Mouse (Mus musculus) bone marrow, adult 2 months (tissue): Measurements from ENCODE around the gene Kdsr. TPM values are rescaled to one million over a fixed set of nuclear protein-coding genes. Genes with fewer than 3 reads are reported as not detected.
A peak's percentile ranks its signal among the peaks of the same experiment; 100 is the strongest.

Source experiments
- H3K27ac ChIP-seq: fragments of 200-500 bp; 2 replicates; pipeline ENCODE4 v1.5.1; 2012; ENCODE audit warnings: low read depth, mild to moderate bottlenecking, control low read depth, inconsistent platforms, low read length; ENCODE audit not compliant: control insufficient read depth, poor library complexity, insufficient read depth
- H3K4me1 ChIP-seq: fragments of 200-500 bp; 2 replicates; pipeline ENCODE4 v1.6.1; 2011; ENCODE audit warnings: low read length; ENCODE audit not compliant: control insufficient read depth, insufficient read depth
- H3K4me3 ChIP-seq: fragments of 200-500 bp; replicated peaks from 2 replicates; pipeline ENCODE3; 2011; ENCODE audit warnings: mild to moderate bottlenecking, low read depth, low read length, control low read depth; ENCODE audit not compliant: control insufficient read depth
- CTCF ChIP-seq: fragments of 200-500 bp; IDR thresholded peaks from 2 replicates; pipeline ENCODE4 v1.5.1; 2011; ENCODE audit warnings: low read length, control low read depth; ENCODE audit not compliant: control insufficient read depth, insufficient read depth
- POLR2A ChIP-seq: fragments of 200-500 bp; IDR thresholded peaks from 2 replicates; pipeline ENCODE4 v1.6.1; 2011; ENCODE audit warnings: low read depth, mild to moderate bottlenecking, control low read depth, low read length, borderline replicate concordance; ENCODE audit not compliant: control insufficient read depth
- WGBS: fragments of 180-500 bp; shearing (Covaris S2); methylation state at CpG from one replicate; pipeline ENCODE4 v1.1.7; 2018; 5-methylcytosine and 5-hydroxymethylcytosine counted together
- polyA plus RNA-seq: library from polyadenylated mRNA; stranded (reverse); fragments of >200 nt; gene quantifications from 2 replicates; pipeline ENCODE4 v1.2.4, GENCODE M21; 2011; ENCODE audit warnings: low replicate concordance; ENCODE audit not compliant: missing spikeins, insufficient read depth, insufficient read length

Kdsr gene
- polyA plus RNA-seq, 1 experiment, result 6.4 TPM

GRCm38 (mm10) chr1:106690887-106691286, 68.6 kb downstream of the Kdsr start:
- peaks cover 7% of the 10 kb centered on the region for H3K4me1 ChIP-seq
- TF ChIP-seq POLR2A, result no peak
- no peak for TF ChIP-seq CTCF
- 82% methylated on average over 6 of the region's 6 CpGs for WGBS

GRCm38 (mm10) chr1:106688161-106688516, 71.4 kb downstream of the Kdsr start:
- 7% methylated on average over 5 of the region's 5 CpGs for WGBS
- H3K27ac ChIP-seq, result no peak overlapping the region
- H3K4me3 ChIP-seq, result no peak overlapping the region
- no peak for TF ChIP-seq POLR2A
- TF ChIP-seq CTCF, result no peak
- peaks cover 2% of the 10 kb centered on the region; the same call in 1 of the 2 replicates for H3K4me1 ChIP-seq

More at GRCm38 (mm10) chr1:106690887-106691286, 68.6 kb downstream of the Kdsr start:
- Histone ChIP-seq H3K27ac (no peak overlapping the region), H3K4me3 (no peak overlapping the region)

- Histone ChIP-seq H3K4me1 (peaks cover 2% of the 10 kb centered on the region; the same call in 1 of the 2 replicates), H3K4me3 (peak overlapping the region; percentile 14), H3K27ac (no peak overlapping the region)
- WGBS, result 48% methylated on average over 18 of the region's 18 CpGs
- TF ChIP-seq CTCF (no peak), POLR2A (no peak)
Measured at GRCm38 (mm10) chr1:106687435-106688160, 71.9 kb downstream of the Kdsr start.

- WGBS, result 75% methylated on average over 2 of the region's 2 CpGs
- TF ChIP-seq POLR2A, result no peak
- TF ChIP-seq CTCF, result no peak
- no peak overlapping the region for H3K27ac ChIP-seq
- H3K4me1 ChIP-seq, result peaks cover 2% of the 10 kb centered on the region; the same call in 1 of the 2 replicates
- no peak overlapping the region for H3K4me3 ChIP-seq
Measured at GRCm38 (mm10) chr1:106685702-106686101, 73.8 kb downstream of the Kdsr start.

GRCm38 (mm10) chr1:106684546-106684945, 75.0 kb downstream of the Kdsr start:
- no peak overlapping the region for H3K27ac ChIP-seq
- peaks cover 2% of the 10 kb centered on the region; the same call in 1 of the 2 replicates for H3K4me1 ChIP-seq
- no peak for TF ChIP-seq CTCF
- no peak for TF ChIP-seq POLR2A
- WGBS, result 71% methylated on average over 3 of the region's 3 CpGs
- H3K4me3 ChIP-seq, result no peak overlapping the region

- Histone ChIP-seq H3K4me1 (peaks cover 2% of the 10 kb centered on the region; the same call in 1 of the 2 replicates), H3K27ac (no peak overlapping the region), H3K4me3 (no peak overlapping the region)
- 74% methylated on average over 3 of the region's 3 CpGs for WGBS
- TF ChIP-seq CTCF, result no peak
Measured at GRCm38 (mm10) chr1:106682829-106683228, 76.7 kb downstream of the Kdsr start.

GRCm38 (mm10) chr1:106679800-106680515, 79.6 kb downstream of the Kdsr start:
- Histone ChIP-seq H3K4me1 (no peaks in the 10 kb centered on the region; the same call in 1 of the 2 replicates), H3K4me3 (no peak overlapping the region), H3K27ac (no peak overlapping the region)
- TF ChIP-seq CTCF (no peak), POLR2A (no peak)
- 85% methylated on average over 6 of the region's 6 CpGs for WGBS

GRCm38 (mm10) chr1:106678060-106678478, 81.5 kb downstream of the Kdsr start:
- WGBS, result 41% methylated on average over 5 of the region's 5 CpGs
- H3K4me1 ChIP-seq, result no peaks in the 10 kb centered on the region; the same call in 1 of the 2 replicates

More at GRCm38 (mm10) chr1:106678060-106678478, 81.5 kb downstream of the Kdsr start:
- Histone ChIP-seq H3K4me3 (no peak overlapping the region), H3K27ac (no peak overlapping the region)
- TF ChIP-seq CTCF (no peak), POLR2A (no peak)

Other genes with a start within 250 kb of the Kdsr start
- gene Bcl2, start 45.5 kb downstream of the Kdsr start, polyA plus RNA-seq, result 7.9 and 14.4 TPM in 2 replicates
- gene Vps4b, start 37.0 kb upstream of the Kdsr start, polyA plus RNA-seq, result 12.7 and 19.0 TPM in 2 replicates
- not detected in 2 replicates for gene Serpinb5, start 101.4 kb upstream of the Kdsr start, polyA plus RNA-seq
- not detected in 2 replicates for gene Serpinb12, start 174.7 kb upstream of the Kdsr start, polyA plus RNA-seq
- gene Serpinb13, start 221.3 kb upstream of the Kdsr start, polyA plus RNA-seq, result not detected in 2 replicates